Mouse (Mus musculus): ENCODE data around the gene Gm38431.
"Not testable (repeated sequence)": the region's sequence is repeated elsewhere in the genome, so short reads cannot be mapped to it uniquely, and the experiment has no call there.

Gm38431 gene

GRCm38 (mm10) chr9:21105760-21106564 lies 14.2 kb upstream of the Gm38431 start:
- no peak for DNase-seq (ENCODE audit: low read depth, low spot score)

DNA sequence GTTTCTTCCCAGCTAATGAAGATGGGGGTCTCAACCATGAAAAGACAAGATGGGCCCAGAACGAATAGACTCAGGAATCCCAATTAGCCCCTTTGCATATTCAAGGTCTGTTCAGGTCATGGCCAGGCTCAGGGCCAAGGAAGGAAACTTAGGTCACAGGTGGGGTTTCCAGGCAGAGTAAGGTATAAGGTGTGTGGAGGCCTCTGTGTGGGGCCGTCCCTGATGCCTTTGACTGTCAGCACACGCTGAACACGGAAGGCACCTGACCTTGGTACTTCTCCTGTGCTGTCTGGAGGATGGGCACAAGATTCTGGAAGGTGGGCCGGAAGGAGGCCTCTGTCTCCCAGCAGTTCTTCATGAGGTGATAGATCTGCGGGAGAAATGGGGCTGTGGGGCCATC lies 13.0 kb upstream of the Gm38431 start:
- no peak for DNase-seq (ENCODE audit: low read depth, low spot score)

DNA sequence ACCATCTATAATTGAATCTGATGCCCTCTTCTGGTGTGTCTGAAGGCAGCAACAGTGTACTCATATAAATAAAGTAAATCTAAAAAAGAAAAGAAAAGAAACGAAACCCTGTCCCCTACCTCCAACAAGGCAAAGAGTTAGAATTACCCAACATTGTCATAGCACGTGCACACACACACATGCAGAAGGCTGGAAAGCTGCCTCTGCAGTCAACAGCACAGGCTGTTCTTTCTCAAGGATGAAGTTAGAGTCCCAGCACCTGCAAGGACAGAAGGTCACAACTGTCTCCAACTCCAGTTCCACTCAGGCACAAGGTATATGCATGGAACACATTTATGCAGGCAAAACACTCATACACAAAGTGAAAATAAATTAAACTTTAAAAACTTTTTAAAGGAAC lies 10.3 kb upstream of the Gm38431 start:
- no peak for DNase-seq (ENCODE audit: low read depth, low spot score)

- no peak for DNase-seq (ENCODE audit: low read depth, low spot score)
These were observed 8.8 kb upstream of the Gm38431 start for GRCm38 (mm10) chr9:21100447-21101161.

DNA sequence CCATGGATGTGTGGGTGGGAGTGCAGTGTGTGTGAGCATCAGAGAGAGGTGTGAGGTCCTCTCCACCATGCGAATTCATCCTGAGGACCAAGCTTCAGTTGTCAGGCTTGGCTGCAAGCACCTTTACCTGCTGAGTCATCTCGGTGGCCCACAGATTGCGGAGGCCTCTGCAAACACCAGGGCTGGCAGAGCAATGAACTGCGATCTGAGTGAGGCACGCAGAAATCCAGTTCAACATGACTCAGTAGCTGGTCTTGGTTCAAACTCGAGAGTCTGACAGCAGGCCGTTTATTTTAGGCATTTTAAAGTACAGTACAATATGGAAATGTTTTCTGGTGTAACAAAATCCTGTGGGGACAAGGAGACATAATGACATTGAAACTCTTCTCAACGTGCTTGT lies 6.0 kb upstream of the Gm38431 start:
- DNase-seq (ENCODE audit: low read depth, low spot score), result no peak

- no peak for DNase-seq (ENCODE audit: low read depth, low spot score)
These were observed 4.2 kb upstream of the Gm38431 start for GRCm38 (mm10) chr9:21095958-21096357.

DNA sequence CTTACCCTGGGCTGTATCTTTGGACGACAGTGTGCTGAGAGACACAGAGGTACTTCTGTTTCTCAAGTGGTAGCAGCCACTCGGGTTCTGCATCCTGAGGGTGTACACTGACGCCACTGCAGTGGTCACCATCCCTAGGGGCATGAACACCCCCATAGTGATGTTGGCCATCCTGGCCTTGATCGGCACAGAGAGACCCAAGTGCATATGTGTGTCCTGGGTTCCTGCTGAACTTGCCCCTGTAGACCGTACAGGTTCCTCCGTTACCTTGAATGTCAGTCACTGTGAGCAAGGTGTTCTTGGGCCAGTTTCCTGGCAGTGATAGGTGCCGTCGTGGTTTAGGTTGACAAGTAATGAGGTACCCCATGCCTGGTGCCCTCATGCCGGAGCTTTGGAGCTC lies 1.6 kb upstream of the Gm38431 start:
- no peak for DNase-seq (ENCODE audit: low read depth, low spot score)

GRCm38 (mm10) chr9:21090972-21091706 lies 658 bp downstream of the Gm38431 start:
- no peak for DNase-seq (ENCODE audit: low read depth, low spot score)

DNA sequence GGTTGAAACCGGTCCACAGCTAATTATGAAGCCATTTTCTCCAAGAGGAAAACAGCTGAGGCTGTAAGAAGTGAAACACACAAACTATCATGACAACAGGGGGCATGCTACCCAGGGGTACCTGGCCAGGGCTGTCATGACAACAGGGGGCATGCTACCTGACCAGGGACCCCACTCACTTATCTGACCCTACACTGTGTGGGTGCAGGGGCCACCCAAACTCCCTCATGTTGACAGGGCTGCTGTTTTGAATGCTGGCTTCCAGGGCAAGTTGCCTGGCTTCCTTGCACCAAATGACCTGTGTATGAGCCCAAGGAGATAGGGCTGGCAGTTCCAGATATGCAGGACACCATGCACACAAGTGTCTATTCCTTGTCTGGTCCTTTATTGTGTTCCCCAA lies 1.3 kb downstream of the Gm38431 start:
- no peak for DNase-seq (ENCODE audit: low read depth, low spot score)

DNA sequence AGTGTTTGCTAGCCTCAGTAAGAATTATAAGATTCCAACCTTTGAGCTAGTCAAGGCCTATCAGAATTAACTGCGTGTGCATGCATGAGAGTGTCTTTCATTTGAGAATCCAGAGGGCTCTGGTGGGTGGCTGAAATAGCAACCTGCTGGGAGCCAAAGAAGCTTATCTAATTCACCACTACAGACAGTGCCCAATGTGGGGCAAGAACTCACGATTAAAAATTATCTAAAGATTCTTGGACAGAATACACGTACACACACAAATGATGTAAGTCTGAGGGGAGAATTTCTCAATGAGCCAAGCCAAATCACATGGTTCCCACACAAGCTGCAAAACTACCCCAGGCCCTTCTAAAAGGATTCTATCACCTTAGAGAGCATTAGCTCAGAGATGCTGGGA lies 8.5 kb downstream of the Gm38431 start:
- DNase-seq (ENCODE audit: low read depth, low spot score), result no peak

GRCm38 (mm10) chr9:21081127-21081526 lies 10.7 kb downstream of the Gm38431 start:
- DNase-seq (ENCODE audit: low read depth, low spot score), result no peak

- no peak for DNase-seq (ENCODE audit: low read depth, low spot score)
These were observed 16.2 kb downstream of the Gm38431 start for GRCm38 (mm10) chr9:21075625-21076024.

GRCm38 (mm10) chr9:21074173-21074572 lies 17.6 kb downstream of the Gm38431 start:
- DNase-seq (ENCODE audit: low read depth, low spot score), result no peak

DNA sequence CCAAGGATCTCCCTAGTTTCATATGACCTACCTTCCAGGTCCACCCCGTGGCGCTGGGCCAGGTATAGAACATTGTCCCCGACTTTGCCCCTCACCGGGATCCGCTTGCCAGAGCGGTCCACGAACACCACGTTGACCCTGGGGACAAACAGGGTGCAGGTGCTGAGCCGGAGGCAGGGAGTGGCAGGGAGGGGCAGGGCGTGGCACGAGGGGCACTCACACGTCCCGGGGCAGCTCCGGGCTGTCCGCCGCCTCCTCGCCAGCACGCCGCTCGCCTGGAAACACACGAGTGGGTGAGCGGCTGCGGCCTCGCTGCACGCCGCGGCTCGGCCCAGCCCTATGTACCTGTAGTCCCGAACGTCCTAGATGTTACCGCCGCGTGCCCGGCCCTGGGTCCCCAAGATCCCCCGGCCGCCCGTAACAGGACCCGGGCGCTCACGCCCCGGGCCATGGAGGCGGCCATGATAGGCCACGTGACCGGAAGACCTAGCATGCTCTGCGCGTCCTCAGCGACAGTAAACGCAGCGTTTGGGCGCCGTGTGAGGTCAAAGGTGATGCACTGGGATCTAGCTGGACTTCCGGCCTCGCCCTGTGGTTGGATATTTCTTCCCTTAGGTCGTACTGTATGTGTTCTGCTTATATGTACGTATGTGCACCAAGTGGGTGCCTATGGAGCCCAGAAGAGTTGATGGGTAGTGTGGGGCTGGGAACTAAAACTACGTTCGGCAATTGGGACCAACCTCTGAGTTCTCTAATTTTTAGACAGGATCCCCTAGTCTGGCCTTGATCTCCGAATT lies 18.6 kb downstream of the Gm38431 start, which contains the start of the genes Gm49373 and Fdx1l:
Gene Gm49373 (minus strand): TSS at position 53 of the 797 bp plus-strand sequence.
Gene Fdx1l (minus strand): TSS at position 571 of the 797 bp plus-strand sequence.
- peak; percentile 80 for DNase-seq (ENCODE audit: low read depth, low spot score)

GRCm38 (mm10) chr9:21072641-21073040 lies 19.2 kb downstream of the Gm38431 start:
- no peak for DNase-seq (ENCODE audit: low read depth, low spot score)

DNA sequence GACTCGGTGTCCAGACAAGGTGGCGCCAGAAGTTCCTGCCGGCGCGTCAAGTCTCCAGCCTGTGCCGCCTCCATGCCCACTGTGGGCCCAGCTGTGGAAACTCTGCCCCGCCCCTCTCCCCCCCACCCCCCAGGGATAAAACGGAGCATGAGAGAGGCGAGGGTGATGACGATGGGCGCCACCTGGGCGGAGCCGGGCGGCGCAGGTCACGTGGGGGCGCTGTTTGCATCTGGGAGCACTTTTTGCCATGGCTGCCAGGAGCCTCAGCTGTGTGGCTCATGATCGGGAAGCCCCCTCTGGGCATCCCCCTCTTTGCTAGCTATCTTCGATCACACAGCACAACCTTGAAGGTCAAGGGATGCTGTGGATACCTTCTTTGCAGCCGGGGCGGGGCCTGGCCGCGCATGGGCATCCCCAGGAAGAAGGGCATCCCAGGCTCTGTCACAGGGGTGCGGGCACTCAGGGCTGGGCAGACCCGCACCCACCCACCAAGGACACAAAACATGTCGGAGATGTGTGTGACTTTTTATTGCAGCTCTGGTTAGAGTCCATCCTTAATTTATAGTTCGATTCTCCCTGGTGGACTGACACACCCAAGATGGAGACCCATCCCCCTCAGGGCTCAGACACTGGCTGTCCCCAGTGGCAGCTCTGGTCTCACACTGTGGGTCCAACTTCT lies 24.7 kb downstream of the Gm38431 start, which contains the start of gene Zglp1:
Gene Zglp1 (minus strand): TSS at position 88 of the 679 bp plus-strand sequence.
- no peak for DNase-seq (ENCODE audit: low read depth, low spot score)

DNA sequence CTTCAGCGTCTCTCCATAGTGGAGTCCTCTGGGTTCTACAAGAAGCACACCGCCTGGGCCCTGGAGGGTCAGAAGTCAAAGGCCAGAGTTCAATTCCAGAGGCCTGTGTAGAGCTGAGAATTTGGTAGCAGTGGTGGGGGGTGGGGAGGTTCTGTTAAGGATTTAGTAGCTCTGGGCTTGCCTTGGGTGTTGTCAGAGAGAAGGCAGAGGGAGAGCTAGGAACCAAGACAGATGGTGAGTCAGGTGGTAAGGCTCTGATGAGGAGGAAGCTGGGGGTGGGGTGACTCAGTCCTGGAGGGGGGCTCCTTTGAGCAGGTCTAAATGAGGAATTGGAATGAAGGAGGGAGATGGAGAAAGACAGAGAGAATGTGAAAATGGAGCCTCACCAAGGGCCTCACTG lies 28.9 kb downstream of the Gm38431 start:
- no peak for DNase-seq (ENCODE audit: low read depth, low spot score)

- DNase-seq (ENCODE audit: low read depth, low spot score), result no peak
These were observed 40.2 kb downstream of the Gm38431 start for GRCm38 (mm10) chr9:21051578-21051977.

DNA sequence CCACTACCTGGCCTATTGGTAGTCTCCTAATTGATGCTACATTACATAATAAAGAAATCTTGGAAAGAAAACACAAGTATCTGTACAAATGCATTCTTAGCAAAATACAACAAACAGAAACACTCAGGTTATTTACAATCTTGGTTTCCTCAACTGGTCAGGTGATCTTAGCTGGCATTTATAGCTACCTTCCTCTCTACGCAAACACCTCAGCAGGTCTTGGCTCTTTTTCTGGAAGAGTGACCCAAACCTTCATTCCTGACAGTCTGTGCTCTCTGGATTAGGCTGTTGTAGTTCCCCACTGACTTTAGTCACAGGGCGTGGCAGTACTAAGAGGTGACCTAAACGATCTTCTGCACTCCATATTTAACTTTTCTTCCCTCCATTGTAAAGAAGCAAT lies 46.6 kb downstream of the Gm38431 start:
- no peak for DNase-seq (ENCODE audit: low read depth, low spot score)

- DNase-seq (ENCODE audit: low read depth, low spot score), result not testable (repeated sequence)
These were observed 47.0 kb downstream of the Gm38431 start for GRCm38 (mm10) chr9:21044785-21045184.

DNA sequence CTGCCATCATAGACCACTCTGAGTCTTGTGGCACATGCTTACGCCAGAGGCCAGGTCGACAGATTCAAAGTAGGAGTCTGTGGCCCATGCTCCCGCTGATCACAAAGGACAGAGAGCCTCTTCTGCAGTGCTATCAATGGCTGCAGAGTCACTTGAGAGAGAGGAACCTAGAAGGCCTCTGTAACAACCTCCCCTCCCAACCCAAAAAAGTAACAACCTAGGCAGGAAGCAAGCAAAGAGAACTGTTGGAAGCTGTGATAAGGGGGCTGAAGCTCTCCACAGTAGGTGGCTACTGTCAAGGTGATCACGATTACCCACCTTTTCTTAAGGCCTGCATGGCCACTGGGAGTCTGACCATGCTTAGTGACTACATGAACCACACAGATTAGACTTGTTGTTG lies 48.2 kb downstream of the Gm38431 start:
- no peak for DNase-seq (ENCODE audit: low read depth, low spot score)
